Mouse (Mus musculus) bone marrow macrophage, adult 2 months (primary cell): ENCODE measurements around the gene Reep1.

Experiments used
- CTCF ChIP-seq: IDR thresholded peaks from 2 replicates; pipeline ENCODE4 v1.5.1; 2012; ENCODE audit warnings: low read depth, mild to moderate bottlenecking, low read length, moderate library complexity
- POLR2A ChIP-seq: IDR thresholded peaks from 2 replicates; pipeline ENCODE4 v1.6.1; 2012; ENCODE audit warnings: mild to moderate bottlenecking, low read depth, low read length, borderline replicate concordance

DNA sequence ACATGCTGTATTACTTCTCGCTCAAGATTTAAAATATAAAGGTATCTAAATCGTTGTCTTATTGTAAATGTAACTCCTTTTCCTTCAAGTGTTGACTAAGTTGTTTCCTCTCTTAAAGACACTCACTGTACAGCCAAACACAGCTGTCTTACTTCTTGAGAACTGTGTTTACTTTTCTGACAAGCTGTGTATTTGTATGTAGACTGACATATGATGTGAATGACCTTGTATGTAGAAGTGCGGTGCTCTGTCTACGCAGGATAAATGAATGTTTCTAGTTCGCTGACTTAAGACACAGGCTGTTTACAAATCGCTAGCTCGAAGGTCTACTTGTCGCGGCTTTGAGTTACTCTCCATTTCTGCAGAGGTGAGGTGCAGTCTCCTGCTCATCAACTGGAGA is 102.5 kb downstream of the Reep1 start:
- TF ChIP-seq CTCF (no peak), POLR2A (no peak)
